ENCODE assay signal across 17 mouse cellular contexts in the genomic region with DNA sequence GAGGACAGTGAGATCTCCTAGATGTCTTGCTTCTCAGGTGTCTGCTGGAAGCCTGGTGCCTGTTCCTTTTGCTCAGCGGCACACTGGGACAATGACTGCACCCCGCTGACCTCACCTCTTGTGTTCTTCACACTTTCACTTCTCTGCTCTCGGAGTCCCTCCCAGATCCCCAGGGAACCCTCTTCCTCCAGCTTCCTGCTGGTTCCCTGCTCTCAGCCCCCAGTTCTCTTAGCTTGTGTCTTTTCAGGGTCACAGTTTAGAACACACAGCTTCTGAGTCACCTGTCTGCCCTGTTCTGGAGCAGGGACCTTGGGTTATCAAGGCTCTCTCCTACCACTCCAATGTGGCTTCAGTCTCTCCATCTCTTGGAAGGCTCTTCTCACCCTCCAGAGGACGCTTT. TPM values are rescaled to one million over a fixed set of nuclear protein-coding genes. Genes with fewer than 3 reads are reported as not detected.
"Had no signal": no experiment of that assay in that cellular context is flagged by ENCODE, and none has a peak within 500 bp of the region (broad histone marks: within the 10 kb centered on the region; RNA-seq: fewer than 3 reads in every experiment).

No protein-coding gene starts in this region.

- DNase-seq: lung, adult 2 months; lung, postnatal 36 days; right cerebral cortex, postnatal 14 days; thymus, postnatal 36 days had no signal

- H3K9ac ChIP-seq: liver, embryonic 15.5 days; midbrain, embryonic 13.5 days had no signal

- H3K9me3 ChIP-seq: limb, embryonic 10.5 days; liver, embryonic 15.5 days; midbrain, embryonic 13.5 days had no signal

- ATAC-seq: lung, postnatal 0 days; midbrain, embryonic 13.5 days had no signal

- H3K4me3 ChIP-seq: left cerebral cortex, adult 2 months; limb, embryonic 10.5 days; liver, embryonic 15.5 days; midbrain, embryonic 13.5 days had no signal

- H3K27ac ChIP-seq: kidney, postnatal 0 days; left cerebral cortex, adult 2 months; limb, embryonic 10.5 days; liver, embryonic 15.5 days; midbrain, embryonic 13.5 days had no signal

- H3K36me3 ChIP-seq: limb, embryonic 10.5 days; liver, embryonic 15.5 days; midbrain, embryonic 13.5 days had no signal

- H3K4me2 ChIP-seq: liver, embryonic 11.5 days; liver, embryonic 15.5 days; midbrain, embryonic 13.5 days had no signal

RNA-seq across cellular contexts. Expression of a gene that starts 7.6 kb away (rescaled TPM):
- total RNA-seq: megakaryocyte progenitor cell, adult 5-6 weeks had no signal

RNA-seq across cellular contexts. Expression of a gene that starts 35.7 kb away (rescaled TPM):
- total RNA-seq: layer of hippocampus, postnatal 14 days; left cerebral cortex, adult 2 months; left cerebral cortex, postnatal 14 days; megakaryocyte progenitor cell, adult 5-6 weeks had no signal
- polyA plus RNA-seq: midbrain, postnatal 0 days; neural tube, embryonic 14.5 days; spleen, adult 2 months had no signal
